Mouse (Mus musculus): ENCODE measurements at regions not wholly inside any gene's neighbourhood (a gene's known extent, or its start where the extent isn't known, plus 50 kb on each side); places are given as distances from the start of the nearest gene placed in this dataset.

DNA sequence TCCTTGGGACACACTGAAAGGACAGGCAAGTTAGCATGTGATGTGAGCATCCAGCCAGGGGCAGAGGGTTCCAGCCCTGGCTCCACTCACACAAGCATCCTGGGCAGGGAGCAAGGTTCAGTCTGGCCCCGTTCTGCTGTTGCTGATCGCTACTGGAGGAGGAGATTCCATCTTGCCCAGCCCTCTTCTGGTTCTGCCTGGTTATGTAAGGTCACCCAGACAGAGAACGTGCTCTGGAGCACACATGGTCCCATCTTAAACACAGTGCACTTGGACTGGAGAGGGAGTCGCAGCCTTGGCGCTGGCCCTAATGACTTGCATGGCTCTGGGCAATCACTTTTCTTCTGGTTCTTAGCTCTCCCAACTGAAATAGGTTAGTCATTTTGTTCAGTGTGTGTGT is 96.2 kb upstream of the Tnp1 start:
- Histone ChIP-seq H3K27me3 (replicated peaks) (peaks cover 6% of the 10 kb centered on the region), H3K4me1 (ENCODE audit: control insufficient read depth in 1 of 2, insufficient read depth in 2 of 2) (0 out of 4 replicates have a peak, but pooled peaks cover 0 to 3% of the 10 kb centered on the region in 2 experiments), H3K36me3 (replicated peaks in 1 of 2; ENCODE audit: control insufficient read depth in 1 of 2, insufficient read depth in 1 of 2, low read length in 1 of 2) (no peaks in the 10 kb centered on the region), H3K79me2 (replicated peaks; ENCODE audit: control insufficient read depth, extremely low read depth, insufficient read depth, poor library complexity, severe bottlenecking) (no peaks in the 10 kb centered on the region), H3K27ac (ENCODE audit: insufficient read depth, low read depth) (no peak overlapping the region; the same call in 1 of the 2 replicates), H3K4me3 (replicated peaks in 1 of 3; ENCODE audit: low read depth in 2 of 3, low read length in 2 of 3, poor library complexity in 1 of 3) (no peak overlapping the region), H3K4me2 (ENCODE audit: insufficient read depth, low read depth, poor library complexity, severe bottlenecking) (no peak overlapping the region), H3K9me3 (replicated peaks; ENCODE audit: low read length) (no peaks in the 10 kb centered on the region), H3K9ac (ENCODE audit: insufficient read depth, low read depth) (no peak overlapping the region)
- in situ Hi-C loops (cut with MboI; ENCODE audit: low pct_ligation_motif_present, low pct_unique_long_range_greater_than_20kb, low sequenced_read_pairs) (no loop called here), dilution Hi-C loops (cut with MboI; ENCODE audit: extremely low pct_ligation_motif_present, extremely low pct_unique_long_range_greater_than_20kb, low sequenced_read_pairs) (no loop called here)
- no peak for DNase-seq (ENCODE audit: extremely low read depth)
- TF ChIP-seq RAD21 (IDR thresholded peaks at IDR 0.05; ENCODE audit: low read depth, low read length) (no peak), JUND (conservative IDR thresholded peaks at IDR 0.05; ENCODE audit: low read depth, low read length) (no peak), MAX (IDR thresholded peaks at IDR 0.05; ENCODE audit: low read length) (no peak), ZMIZ1 (IDR thresholded peaks at IDR 0.05; ENCODE audit: low read depth, low read length) (no peak), GABPA (IDR thresholded peaks at IDR 0.05; ENCODE audit: insufficient replicate concordance, low read depth, low read length) (no peak), CHD1 (IDR thresholded peaks at IDR 0.05; ENCODE audit: low read depth, low read length) (no peak), PAX5 (IDR thresholded peaks at IDR 0.05; ENCODE audit: low read length) (no peak), KAT2A (IDR thresholded peaks at IDR 0.05; ENCODE audit: insufficient replicate concordance, low read length) (no peak), SMC3 (IDR thresholded peaks at IDR 0.05; ENCODE audit: low read depth, low read length) (no peak), RCOR1 (conservative IDR thresholded peaks at IDR 0.05; ENCODE audit: low read depth, low read length) (no peak), ZC3H11A (IDR thresholded peaks at IDR 0.05; ENCODE audit: low read depth, low read length) (no peak), JUN (IDR thresholded peaks at IDR 0.05; ENCODE audit: insufficient read depth, low read depth, low read length) (no peak), BHLHE40 (IDR thresholded peaks at IDR 0.05; ENCODE audit: low read depth, low read length) (no peak), TBP (conservative IDR thresholded peaks at IDR 0.05; ENCODE audit: low read depth, low read length) (no peak), ZKSCAN1 (IDR thresholded peaks at IDR 0.05; ENCODE audit: borderline replicate concordance, low read depth, low read length) (no peak), E2F4 (IDR thresholded peaks at IDR 0.05; ENCODE audit: insufficient replicate concordance, low read depth, low read length) (no peak), CTCF (conservative IDR thresholded peaks at IDR 0.05 in 1 of 2, IDR thresholded peaks at IDR 0.05 in 1 of 2; ENCODE audit: low read depth in 2 of 2, low read length in 2 of 2) (no peak)

DNA sequence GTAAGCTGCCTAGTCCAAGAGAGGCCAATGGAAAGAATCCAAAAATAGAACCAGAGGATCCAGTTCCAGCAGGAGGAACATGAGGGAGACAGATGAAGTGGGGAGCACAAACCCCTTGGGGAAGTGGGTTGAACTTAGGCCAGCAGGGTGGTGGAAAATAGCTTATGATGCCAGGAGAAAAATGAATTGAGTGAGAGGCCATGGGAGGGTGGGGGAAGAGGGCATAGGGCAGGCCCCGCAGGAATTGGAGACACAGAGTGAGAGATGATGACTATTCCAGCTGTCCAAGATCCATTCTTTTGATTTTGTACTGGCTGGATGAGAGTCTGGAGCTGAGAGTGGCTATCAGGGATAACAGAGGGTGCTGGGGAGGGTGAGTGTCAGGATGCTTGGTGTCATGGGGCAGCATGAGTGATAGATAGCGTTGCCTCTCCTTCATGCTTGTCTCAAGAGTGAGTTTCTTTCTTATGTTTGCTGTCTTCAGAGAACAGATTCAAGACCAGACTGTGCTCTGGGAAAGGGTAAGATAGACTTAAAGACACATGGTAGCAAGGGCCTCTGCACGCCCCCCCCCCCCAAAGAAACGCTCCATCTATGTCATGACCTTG is 90.3 kb upstream of the Tnp1 start:
- Histone ChIP-seq H3K79me2 (replicated peaks; ENCODE audit: control insufficient read depth, extremely low read depth, insufficient read depth, poor library complexity, severe bottlenecking) (no peaks in the 10 kb centered on the region), H3K9me3 (replicated peaks; ENCODE audit: low read length) (peaks cover 3% of the 10 kb centered on the region), H3K27ac (ENCODE audit: insufficient read depth, low read depth) (no peak overlapping the region), H3K36me3 (replicated peaks in 1 of 2; ENCODE audit: control insufficient read depth in 1 of 2, insufficient read depth in 1 of 2, low read length in 1 of 2) (no peaks in the 10 kb centered on the region), H3K4me1 (ENCODE audit: control insufficient read depth in 1 of 2, insufficient read depth in 2 of 2) (peaks cover 0 to 14% of the 10 kb centered on the region in 2 experiments; a peak in 2 of 4 replicates), H3K4me3 (replicated peaks in 1 of 3; ENCODE audit: low read depth in 2 of 3, low read length in 2 of 3, poor library complexity in 1 of 3) (no peak overlapping the region), H3K4me2 (ENCODE audit: insufficient read depth, low read depth, poor library complexity, severe bottlenecking) (no peak overlapping the region), H3K27me3 (replicated peaks) (peaks cover 2% of the 10 kb centered on the region), H3K9ac (ENCODE audit: insufficient read depth, low read depth) (no peak overlapping the region)
- DNase-seq (ENCODE audit: extremely low read depth): peak; percentile 4
- no peak for TF ChIP-seq PAX5 (IDR thresholded peaks at IDR 0.05; ENCODE audit: low read length)
- no peak for TF ChIP-seq EP300 (IDR thresholded peaks at IDR 0.05; ENCODE audit: low read length)
- no peak for TF ChIP-seq MAFK (IDR thresholded peaks at IDR 0.05; ENCODE audit: insufficient replicate concordance, low read length)
- TF ChIP-seq ETS1 (conservative IDR thresholded peaks at IDR 0.05; ENCODE audit: low read depth, low read length): no peak
- no peak for TF ChIP-seq HCFC1 (IDR thresholded peaks at IDR 0.05; ENCODE audit: low read depth, low read length)
- TF ChIP-seq IRF4 (IDR thresholded peaks at IDR 0.05; ENCODE audit: low read depth, low read length): no peak
- TF ChIP-seq MYC (IDR thresholded peaks at IDR 0.05; ENCODE audit: low read depth, low read length): no peak
- no peak for TF ChIP-seq MAX (IDR thresholded peaks at IDR 0.05; ENCODE audit: low read length)
- no peak for TF ChIP-seq ZNF384 (IDR thresholded peaks at IDR 0.05; ENCODE audit: low read depth, low read length)
- in situ Hi-C loops (cut with MboI; ENCODE audit: low pct_ligation_motif_present, low pct_unique_long_range_greater_than_20kb, low sequenced_read_pairs): no loop called here
- dilution Hi-C loops (cut with MboI; ENCODE audit: extremely low pct_ligation_motif_present, extremely low pct_unique_long_range_greater_than_20kb, low sequenced_read_pairs): no loop called here
